ENCODE assay signal across 18 mouse cellular contexts in genomic region chr1:60863701-60864100, GRCm38 (mm10). TPM values are rescaled to one million over a fixed set of nuclear protein-coding genes. Genes with fewer than 3 reads are reported as not detected.
DNase-seq lines count a peak whose midpoint lies in the region; ATAC-seq lines count a peak whose summit lies in the region.
"Had no signal": no experiment of that assay in that cellular context is flagged by ENCODE, and none has a peak within 500 bp of the region (broad histone marks: within the 10 kb centered on the region; RNA-seq: fewer than 3 reads in every experiment).

No protein-coding gene starts in this region.

- no peak overlapping the region for H3K4me3 ChIP-seq in heart, embryonic 12.5 days
- no peak overlapping the region for H3K4me3 ChIP-seq in limb, embryonic 11.5 days (ENCODE audit: low read depth, low read length)
- no peak overlapping the region for H3K4me3 ChIP-seq in limb, embryonic 10.5 days
- no peak overlapping the region for H3K4me3 ChIP-seq in limb, embryonic 13.5 days
- H3K4me3 ChIP-seq: hindbrain, embryonic 15.5 days; midbrain, embryonic 13.5 days had no signal

- no peaks in the 10 kb centered on the region for H3K9me3 ChIP-seq in heart, embryonic 12.5 days (replicated peaks)
- no peaks in the 10 kb centered on the region for H3K9me3 ChIP-seq in limb, embryonic 11.5 days (ENCODE audit: control insufficient read depth, low read length)
- H3K9me3 ChIP-seq in limb, embryonic 10.5 days (replicated peaks), result no peaks in the 10 kb centered on the region
- H3K9me3 ChIP-seq in limb, embryonic 13.5 days, result no peaks in the 10 kb centered on the region
- H3K9me3 ChIP-seq: hindbrain, embryonic 15.5 days; midbrain, embryonic 13.5 days had no signal

- intact Hi-C loops in gastrocnemius, postnatal 14 days (cut with DNase I; ENCODE audit: low total_unique reads), result no loop called here

- no peaks in the 10 kb centered on the region for H3K36me3 ChIP-seq in heart, embryonic 12.5 days
- no peaks in the 10 kb centered on the region for H3K36me3 ChIP-seq in limb, embryonic 11.5 days (ENCODE audit: control insufficient read depth, insufficient read depth, low read length)
- no peaks in the 10 kb centered on the region for H3K36me3 ChIP-seq in limb, embryonic 10.5 days
- no peaks in the 10 kb centered on the region for H3K36me3 ChIP-seq in limb, embryonic 13.5 days
- H3K36me3 ChIP-seq: hindbrain, embryonic 15.5 days; midbrain, embryonic 13.5 days had no signal

- peak; percentile 96 for DNase-seq in heart, adult 11 months
- no peak for DNase-seq in limb, embryonic 11.5 days (ENCODE audit: low spot score)
- DNase-seq in limb, embryonic 10.5 days (ENCODE audit: low spot score), result no peak
- DNase-seq in A20 (ENCODE audit: low read depth, low spot score), result peak; percentile 24
- no peak for DNase-seq in gastrocnemius, postnatal 14 days
- DNase-seq in kidney, adult 11 months, result no peak
- DNase-seq: cerebellum, adult 18-20 months; layer of hippocampus, postnatal 36 days had no signal

- H3K9ac ChIP-seq in heart, embryonic 12.5 days, result no peak overlapping the region
- no peak overlapping the region for H3K9ac ChIP-seq in limb, embryonic 11.5 days (ENCODE audit: low read length)
- no peak overlapping the region for H3K9ac ChIP-seq in limb, embryonic 13.5 days
- H3K9ac ChIP-seq: hindbrain, embryonic 15.5 days; midbrain, embryonic 13.5 days had no signal

- H3K4me2 ChIP-seq in heart, embryonic 12.5 days, result no peak overlapping the region
- H3K4me2 ChIP-seq in limb, embryonic 11.5 days (ENCODE audit: low read depth, severe bottlenecking), result 0 out of 2 replicates have a peak overlapping the region, but pooled peaks have one; percentile 1
- no peak overlapping the region; the same call in 1 of the 2 replicates for H3K4me2 ChIP-seq in limb, embryonic 13.5 days (replicated peaks)
- H3K4me2 ChIP-seq: hindbrain, embryonic 15.5 days; midbrain, embryonic 13.5 days had no signal

- H3K4me1 ChIP-seq in heart, embryonic 12.5 days (replicated peaks), result peaks cover 27% of the 10 kb centered on the region
- 0 out of 2 replicates have a peak, but pooled peaks cover 6% of the 10 kb centered on the region for H3K4me1 ChIP-seq in limb, embryonic 11.5 days (ENCODE audit: control insufficient read depth, insufficient read depth, low read length)
- H3K4me1 ChIP-seq in limb, embryonic 10.5 days, result peaks cover 18% of the 10 kb centered on the region
- H3K4me1 ChIP-seq in limb, embryonic 13.5 days, result peaks cover 22% of the 10 kb centered on the region

- WGBS in heart, embryonic 12.5 days, result 82% methylated on average over 3 of the region's 3 CpGs
- WGBS in limb, embryonic 11.5 days, result 78% methylated on average over 3 of the region's 3 CpGs
- 75% methylated on average over 3 of the region's 3 CpGs for WGBS in limb, embryonic 10.5 days
- WGBS in limb, embryonic 13.5 days, result 61% methylated on average over 3 of the region's 3 CpGs

- no peak overlapping the region for H3K27ac ChIP-seq in heart, embryonic 12.5 days (ENCODE audit: poor library complexity, severe bottlenecking)
- 0 out of 2 replicates have a peak overlapping the region, but pooled peaks have one; percentile 30 for H3K27ac ChIP-seq in limb, embryonic 11.5 days (replicated peaks; ENCODE audit: low read depth, low read length)
- H3K27ac ChIP-seq in limb, embryonic 10.5 days, result no peak overlapping the region
- peak overlapping the region; percentile 61; the same call in 1 of the 2 replicates for H3K27ac ChIP-seq in limb, embryonic 13.5 days
- H3K27ac ChIP-seq: midbrain, embryonic 13.5 days had no signal

- no peak for ATAC-seq in heart, embryonic 12.5 days (ENCODE audit: insufficient number of reproducible peaks, low FRiP score)
- ATAC-seq in limb, embryonic 11.5 days (ENCODE audit: insufficient number of reproducible peaks, low FRiP score, low TSS enrichment, low read depth), result no peak
- no peak for ATAC-seq in limb, embryonic 13.5 days (ENCODE audit: low FRiP score, low read depth)
- ATAC-seq: midbrain, embryonic 13.5 days had no signal

- H3K27me3 ChIP-seq in heart, embryonic 12.5 days (replicated peaks), result no peaks in the 10 kb centered on the region
- no peaks in the 10 kb centered on the region for H3K27me3 ChIP-seq in limb, embryonic 11.5 days (ENCODE audit: control insufficient read depth, insufficient read depth, low read length)
- no peaks in the 10 kb centered on the region for H3K27me3 ChIP-seq in limb, embryonic 10.5 days (ENCODE audit: low read depth, poor library complexity, severe bottlenecking)
- no peaks in the 10 kb centered on the region for H3K27me3 ChIP-seq in limb, embryonic 13.5 days
- H3K27me3 ChIP-seq: hindbrain, embryonic 15.5 days; midbrain, embryonic 13.5 days had no signal

RNA-seq across cellular contexts. Expression of gene Ctla4, which starts 23.1 kb away (rescaled TPM):
- not detected in 2 replicates for polyA plus RNA-seq in heart, embryonic 12.5 days (2016; fragmentation: Nextera tagmentation; extraction: Ambion mirVana)
- 0.17 TPM in 1 of 2 replicates, not detected in the other for polyA plus RNA-seq in limb, embryonic 11.5 days (2014; fragmentation: Nextera tagmentation; extraction: Ambion mirVana)
- not detected in 2 replicates for polyA plus RNA-seq in limb, embryonic 10.5 days (2016; fragmentation: Nextera tagmentation; extraction: Ambion mirVana)
- polyA plus RNA-seq in limb, embryonic 13.5 days (2015; fragmentation: Nextera tagmentation; extraction: Ambion mirVana), result 0.09 and 0.38 TPM in 2 replicates
- total RNA-seq in gastrocnemius, postnatal 14 days (2021), result not detected
- total RNA-seq: ES-E14; granulocyte monocyte progenitor cell, adult 5-6 weeks; layer of hippocampus, postnatal 36 days had no signal
- polyA plus RNA-seq: brain, embryonic 14.5 days; C2C12; embryonic facial prominence, embryonic 14.5 days; forebrain, embryonic 11.5 days; hindbrain, embryonic 15.5 days; midbrain, embryonic 13.5 days had no signal

Comparison
In these comparisons a context has a peak if more than half of its experiments do, and no peak if none do; other contexts are left out.
1. H3K27ac ChIP-seq: peak in limb, embryonic 11.5 days (single experiment) and limb, embryonic 13.5 days (single experiment); none in heart, embryonic 12.5 days (single experiment) and limb, embryonic 10.5 days (single experiment).
2. DNase-seq: peak in heart, adult 11 months (single experiment) and A20 (single experiment); none in limb, embryonic 11.5 days (single experiment), limb, embryonic 10.5 days (single experiment), gastrocnemius, postnatal 14 days (single experiment) and kidney, adult 11 months (single experiment).